Mouse (Mus musculus): ENCODE measurements around the gene Gm21812. TPM values are rescaled to one million over a fixed set of nuclear protein-coding genes. Genes with fewer than 3 reads are reported as not detected.

Gm21812 gene
- not detected in 2 replicates for polyA plus RNA-seq (2015; fragmentation: Nextera tagmentation; extraction: Ambion mirVana)

DNA sequence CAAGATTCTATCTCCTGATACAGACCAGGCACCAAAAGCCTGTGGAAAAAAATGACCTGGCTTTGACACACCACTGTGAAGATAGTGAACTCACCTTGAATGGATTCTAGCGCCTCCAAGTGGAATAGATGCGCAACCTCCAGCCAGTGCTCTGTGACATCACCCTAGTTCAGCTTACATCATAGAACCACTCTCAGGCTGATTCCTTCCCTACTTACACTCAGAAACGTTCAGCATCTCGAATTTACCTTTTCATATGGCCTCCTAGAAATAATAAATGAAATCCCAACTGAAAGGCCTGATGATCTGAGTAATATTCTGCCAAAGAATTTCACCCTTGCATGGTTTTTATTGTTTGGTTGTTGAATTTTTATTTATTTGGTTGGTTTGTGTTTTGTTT is at the start of gene Gm21812:
Gm21812 (minus strand) TSS at position 101 of the 400 bp plus-strand sequence.

Other genes with a start within 250 kb of the Gm21812 start
- gene Gm21292, start 213.3 kb downstream of the Gm21812 start, polyA plus RNA-seq (2015; fragmentation: Nextera tagmentation; extraction: Ambion mirVana) = not detected in 2 replicates
- not detected in 2 replicates for gene Gm21721, start 145.0 kb downstream of the Gm21812 start, polyA plus RNA-seq (2015; fragmentation: Nextera tagmentation; extraction: Ambion mirVana)
- gene Gm21874, start 69.0 kb upstream of the Gm21812 start, polyA plus RNA-seq (2015; fragmentation: Nextera tagmentation; extraction: Ambion mirVana) = not detected in 2 replicates